Mouse (Mus musculus) liver, embryonic 14.5 days (tissue): ENCODE data around the gene Alg13.

ENCODE experiments used
- CTCF ChIP-seq: IDR thresholded peaks from 2 replicates; pipeline ENCODE4 v1.5.1; 2016; ENCODE audit warnings: antibody characterized with exemption, low read depth, control low read depth
- EP300 ChIP-seq: IDR thresholded peaks from 2 replicates; pipeline ENCODE4 v1.6.1; 2016; ENCODE audit warnings: antibody characterized with exemption, low read depth

DNA sequence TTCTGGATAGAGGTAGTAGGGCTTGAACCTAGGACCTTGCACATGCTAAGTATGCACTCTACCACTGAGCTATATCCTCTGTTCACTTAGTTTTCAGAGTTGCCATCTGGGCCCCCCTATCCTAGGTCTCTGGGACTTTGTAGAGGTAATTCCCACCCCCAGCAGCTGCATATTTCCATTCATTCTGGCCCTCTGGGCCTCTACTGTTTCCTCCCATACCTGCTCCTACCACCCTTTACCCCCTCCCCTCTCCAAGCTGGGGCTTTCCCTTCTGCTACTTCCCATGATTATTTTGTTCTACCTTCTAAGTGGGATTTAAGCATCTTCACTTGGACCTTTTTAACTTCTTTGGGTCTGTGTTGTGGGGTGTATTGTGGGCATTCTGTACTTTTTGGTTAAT is 7.8 kb downstream of the Alg13 start:
- TF ChIP-seq CTCF (no peak), EP300 (no peak)
